Mouse (Mus musculus) heart, postnatal 10 days (tissue): ENCODE measurements around the gene Lzts3. TPM values are rescaled to one million over a fixed set of nuclear protein-coding genes. Genes with fewer than 3 reads are reported as not detected.

Experiments
- DNase-seq, 2 experiments: peaks; one replicate each; pipeline ENCODE4 v3.0.0; 2021
- intact Hi-C: fragments of 180-260 bp; cut with DNase I; formaldehyde crosslinking; loops from one replicate; pipeline ENCODE4 v1.15.1; 2025
- total RNA-seq, 2 experiments: library from RNA; stranded (reverse); gene quantifications; 2 replicates each; pipeline ENCODE4 v1.2.3; 2021

Gene Lzts3
- total RNA-seq, 2 experiments from 2014 or later, result 3.8 to 4.0 TPM

DNA sequence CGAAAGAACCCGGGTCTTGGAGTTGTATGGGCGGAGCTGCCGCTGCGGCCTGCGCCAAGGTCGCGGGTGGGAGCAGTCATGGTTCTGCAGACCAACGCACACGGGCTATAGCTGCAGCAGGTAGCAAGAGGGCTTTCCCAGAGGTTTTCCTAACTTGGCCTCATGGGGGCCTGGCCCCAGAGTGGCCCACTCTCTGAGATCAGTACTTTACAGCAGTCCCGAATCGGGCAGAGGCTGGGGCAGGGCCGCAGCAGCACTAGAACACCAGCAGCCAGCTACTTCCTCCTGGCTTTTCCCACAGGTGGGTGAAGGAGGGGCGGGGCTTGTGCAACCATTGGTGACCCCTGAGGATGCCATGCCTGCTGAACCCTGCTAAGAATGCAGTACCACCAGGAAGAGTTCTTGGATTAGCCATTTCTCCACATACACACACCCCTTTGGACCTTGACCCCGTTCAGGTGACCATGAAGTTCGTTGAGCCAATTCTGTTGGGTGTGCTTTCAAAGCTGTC, 4.4 kb downstream of the Lzts3 start:
- no peak for DNase-seq

DNA sequence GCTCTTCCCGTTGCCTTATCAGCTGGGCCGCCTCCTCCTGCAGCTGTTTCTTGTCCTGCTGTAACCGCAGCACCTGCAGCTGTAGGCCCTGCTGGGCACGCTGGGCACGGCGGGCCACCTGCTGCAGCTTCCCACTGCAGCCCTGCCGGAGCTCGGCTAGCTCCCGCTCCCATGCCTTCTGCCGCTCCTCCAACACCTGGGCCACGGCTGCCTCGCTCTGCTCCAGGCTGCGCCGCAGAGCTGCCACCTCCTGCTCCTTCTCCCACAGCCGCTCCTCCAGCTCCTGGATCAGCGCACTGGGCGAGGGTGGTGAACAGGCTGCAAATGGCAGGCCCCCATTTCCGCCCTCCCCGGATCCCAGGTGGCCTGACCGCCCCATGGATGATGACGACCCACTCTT, 6.8 kb downstream of the Lzts3 start:
- intact Hi-C loops, result no loop called here
- no peak for DNase-seq

More for the DNA sequence above, 4.4 kb downstream of the Lzts3 start:
- intact Hi-C loops, result no loop called here

DNA sequence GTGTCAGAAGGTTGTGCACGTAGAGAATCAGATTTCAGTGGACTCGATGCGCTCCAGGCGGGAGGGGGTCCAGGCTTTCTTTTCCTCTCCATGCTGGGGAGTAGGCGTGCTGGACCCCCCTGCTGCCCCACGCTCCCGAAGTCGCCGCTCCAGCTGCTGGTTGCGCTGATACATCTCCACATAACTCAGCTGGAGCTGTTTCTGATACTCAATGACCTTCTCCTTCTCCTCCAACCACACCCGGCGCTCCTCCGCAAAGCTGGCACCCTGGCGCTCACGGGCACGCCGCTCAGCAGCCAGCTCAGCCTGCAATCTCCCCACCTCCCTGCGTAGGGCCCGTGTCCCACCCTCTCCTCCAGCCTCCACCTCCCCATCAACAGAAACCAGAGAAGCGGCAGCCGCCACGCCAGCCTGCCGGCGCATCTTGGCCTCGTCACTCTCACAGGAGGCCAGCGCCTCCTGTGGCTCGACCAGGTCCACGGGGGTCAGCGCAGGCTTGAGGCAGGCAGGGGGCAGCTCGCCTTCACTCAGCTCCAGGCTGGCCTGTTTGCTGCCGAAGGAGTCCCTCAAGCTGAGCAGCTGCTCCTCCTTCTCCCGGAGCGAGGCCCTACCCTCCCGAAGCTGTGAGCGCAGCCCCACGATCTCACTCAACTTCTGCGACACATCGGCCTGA, 7.7 kb downstream of the Lzts3 start:
- peak; percentile 23 to 40 for DNase-seq
- intact Hi-C loops, result no loop called here

DNA sequence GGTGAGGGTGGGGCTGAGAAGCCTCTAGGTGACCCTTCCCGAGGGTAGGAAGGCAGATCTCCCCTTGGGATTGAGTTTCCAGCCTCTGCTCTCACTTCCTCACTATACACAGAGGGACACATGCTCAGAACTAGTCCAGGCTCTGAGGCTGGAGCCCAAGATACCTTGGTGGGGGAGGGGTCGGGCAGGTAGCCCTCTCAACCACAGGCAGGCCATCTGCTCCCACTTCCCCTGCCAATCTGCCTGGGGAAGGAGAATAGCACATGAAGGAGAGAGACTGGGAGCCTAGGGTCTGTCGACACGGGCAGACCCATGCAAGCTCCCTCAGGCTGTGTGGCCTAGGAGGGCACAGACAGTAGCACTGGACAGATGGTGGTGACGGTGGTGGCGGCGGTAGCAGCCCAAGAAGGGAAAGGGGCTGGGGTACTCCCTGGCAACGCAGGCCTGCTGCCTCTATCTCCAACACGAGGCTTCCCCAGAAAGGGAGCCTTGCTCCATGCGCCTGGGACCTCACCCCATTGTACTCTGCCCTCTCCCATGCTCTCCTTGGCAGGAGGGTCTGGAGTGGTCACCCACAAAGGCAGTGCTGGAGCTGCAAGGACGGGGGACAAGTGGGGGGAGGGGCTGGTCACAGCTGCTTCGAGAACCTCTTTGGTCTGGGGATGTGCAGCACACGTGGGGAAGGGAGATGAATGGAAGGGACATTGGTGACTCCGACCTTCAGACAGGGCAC, 8.4 kb downstream of the Lzts3 start:
- intact Hi-C loops, result no loop called here
- DNase-seq, result no peak

DNA sequence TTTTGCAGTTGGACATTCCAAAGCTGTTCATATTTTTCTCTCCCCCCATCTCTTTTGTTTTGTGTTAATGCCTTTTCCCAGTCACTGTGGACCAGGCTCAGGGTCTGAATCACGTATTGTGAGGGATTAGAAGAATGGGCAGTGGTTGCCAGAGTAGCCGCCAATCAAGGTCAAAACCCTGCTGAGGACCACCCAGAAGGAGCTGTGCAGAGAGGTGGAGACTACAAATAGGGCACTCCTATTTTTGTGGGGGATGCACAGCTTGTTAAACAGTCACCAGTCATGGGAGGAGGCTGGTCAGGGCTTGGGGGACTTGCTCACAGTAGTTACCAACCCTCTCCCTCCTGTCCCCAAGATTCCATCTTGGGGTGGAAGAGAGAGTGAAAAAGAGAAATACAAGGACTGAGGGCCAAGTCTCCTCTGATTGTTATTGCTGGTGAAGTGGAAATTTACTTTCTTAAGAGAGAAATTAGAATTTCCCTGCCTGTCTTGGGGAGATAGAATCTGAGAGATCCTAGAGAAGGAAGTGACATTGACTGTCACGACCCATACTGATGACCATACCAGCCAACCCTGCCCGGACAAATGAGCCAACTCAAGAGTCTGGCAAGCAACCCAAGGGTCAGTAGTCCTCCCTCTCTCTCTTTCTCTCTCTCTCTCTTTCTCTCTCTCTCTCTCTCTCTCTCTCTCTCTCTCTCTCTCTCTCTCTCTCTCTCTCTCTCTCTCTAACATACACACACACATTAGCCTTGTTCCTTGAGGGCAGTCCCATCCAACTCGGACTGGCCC, 9.5 kb downstream of the Lzts3 start:
- intact Hi-C loops, result no loop called here
- DNase-seq, result no peak

DNA sequence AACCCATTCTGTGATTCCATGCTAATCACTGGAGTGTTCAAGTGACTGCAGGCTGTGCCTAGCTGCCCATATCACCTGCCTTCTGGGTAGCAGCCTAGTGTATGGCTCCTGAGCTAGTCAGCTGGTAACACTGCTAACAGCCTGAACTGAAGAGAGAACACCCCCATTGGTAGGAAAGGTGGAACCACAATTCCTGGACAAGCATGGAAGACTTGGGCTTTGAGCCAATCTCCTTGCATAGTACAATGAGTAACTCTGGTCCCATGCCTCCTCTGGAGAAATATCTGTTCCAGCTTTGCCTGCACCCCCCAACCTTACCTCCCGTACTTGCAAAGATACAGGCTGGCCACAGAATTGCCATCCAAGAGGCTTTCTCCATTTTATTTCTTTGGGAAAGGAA, 10.2 kb downstream of the Lzts3 start:
- no peak for DNase-seq
- intact Hi-C loops, result no loop called here

DNA sequence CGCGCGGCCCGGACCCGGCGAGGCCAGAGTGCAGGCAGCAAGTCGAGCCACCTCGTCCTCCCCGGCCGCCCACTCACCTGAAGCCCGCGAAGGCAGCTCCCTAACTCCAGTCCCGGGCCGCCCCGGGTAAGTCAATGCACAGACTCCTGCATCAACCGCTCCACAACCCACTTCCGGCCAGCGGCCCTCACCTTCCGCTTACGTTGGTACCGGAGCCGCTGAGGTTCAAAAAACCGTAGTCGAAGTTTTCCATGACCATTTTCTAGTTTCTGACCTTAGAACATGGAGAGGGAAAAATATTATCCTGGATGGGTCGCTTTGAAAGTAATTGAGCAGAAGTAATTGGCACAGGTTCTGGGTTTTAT, 12.8 kb downstream of the Lzts3 start, which contains the start of the genes Fastkd5 and Ubox5:
Gene Fastkd5, minus strand, starts transcription at position 189 of the 365 bp plus-strand sequence.
Gene Ubox5, minus strand, starts transcription at position 200 of the 365 bp plus-strand sequence.
- peak; percentile 95 to 97 for DNase-seq
- intact Hi-C loops, result no loop called here

DNA sequence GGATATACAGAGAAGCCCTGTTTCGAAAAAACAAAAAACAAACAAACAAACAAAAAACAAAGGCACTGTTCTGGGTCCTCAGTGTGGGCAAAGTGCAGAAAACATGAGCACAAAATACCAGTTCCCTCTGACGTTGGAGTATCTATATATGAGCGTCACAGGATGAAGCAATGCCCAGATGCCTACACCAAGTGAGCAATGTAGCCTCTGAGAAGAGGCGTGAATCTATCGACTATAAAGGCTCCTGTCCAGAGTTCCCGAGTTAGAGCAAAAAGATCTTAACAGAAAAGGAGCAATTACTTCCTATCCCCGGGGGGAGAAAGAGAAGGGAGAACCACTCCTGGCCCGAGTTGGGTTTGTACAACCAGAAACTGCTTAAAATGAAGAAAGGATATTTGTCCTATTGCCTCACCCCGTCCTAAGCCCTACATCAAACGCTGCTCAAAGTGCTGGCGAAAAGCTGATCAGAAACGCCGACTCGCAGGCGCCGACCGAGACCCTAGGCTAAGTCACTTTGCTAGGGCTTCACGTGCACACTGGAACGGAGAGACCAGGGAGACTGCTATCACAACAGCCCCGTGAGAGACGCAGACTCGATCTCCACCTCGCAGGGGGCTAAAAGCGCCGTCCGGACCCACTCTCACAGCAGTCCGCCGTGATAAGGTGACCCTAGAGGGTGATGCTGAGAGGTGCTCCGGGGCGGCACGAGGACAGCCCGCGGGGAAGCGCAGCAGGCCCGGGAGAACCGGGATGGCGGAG, 13.3 kb downstream of the Lzts3 start:
- no peak for DNase-seq
- intact Hi-C loops, result no loop called here

DNA sequence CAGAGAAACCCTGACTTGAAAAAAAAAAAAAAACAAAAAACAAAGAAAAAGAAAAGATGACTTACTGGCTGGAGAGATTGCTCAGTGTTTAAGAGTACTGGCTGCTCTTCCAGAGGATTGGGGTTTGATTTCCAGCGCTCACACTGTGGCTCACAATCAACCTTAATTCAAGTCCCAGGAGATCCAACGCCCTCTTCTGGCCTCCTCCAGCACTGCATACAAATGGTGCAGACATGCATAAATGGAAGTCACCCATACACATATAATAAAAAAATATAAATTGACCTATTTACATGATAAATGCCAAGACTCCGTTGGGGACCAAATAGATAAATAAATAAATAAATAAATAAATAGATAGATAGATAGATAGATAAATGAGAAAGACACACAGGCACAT, 14.2 kb downstream of the Lzts3 start:
- DNase-seq, result no peak
- intact Hi-C loops, result no loop called here

DNA sequence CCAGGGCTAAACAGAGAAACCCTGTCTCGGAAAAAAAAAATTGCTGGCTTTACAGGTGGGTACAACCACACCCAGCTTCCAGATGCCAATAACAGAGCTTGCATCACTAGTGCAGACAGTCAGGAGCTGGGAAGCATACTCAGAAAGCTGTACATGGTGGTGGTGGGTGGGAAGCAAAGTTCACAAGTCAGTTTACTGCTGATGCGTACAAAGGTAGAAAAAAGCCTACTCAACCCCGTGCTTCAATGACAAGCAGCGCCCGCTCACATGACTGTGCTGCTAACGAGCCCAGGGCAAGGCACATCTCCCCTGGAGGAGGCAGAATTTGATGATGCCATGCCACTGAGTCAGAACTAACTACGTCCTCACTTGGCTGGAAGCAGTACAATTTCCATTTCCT, 23.6 kb downstream of the Lzts3 start:
- intact Hi-C loops, result no loop called here
- no peak for DNase-seq

DNA sequence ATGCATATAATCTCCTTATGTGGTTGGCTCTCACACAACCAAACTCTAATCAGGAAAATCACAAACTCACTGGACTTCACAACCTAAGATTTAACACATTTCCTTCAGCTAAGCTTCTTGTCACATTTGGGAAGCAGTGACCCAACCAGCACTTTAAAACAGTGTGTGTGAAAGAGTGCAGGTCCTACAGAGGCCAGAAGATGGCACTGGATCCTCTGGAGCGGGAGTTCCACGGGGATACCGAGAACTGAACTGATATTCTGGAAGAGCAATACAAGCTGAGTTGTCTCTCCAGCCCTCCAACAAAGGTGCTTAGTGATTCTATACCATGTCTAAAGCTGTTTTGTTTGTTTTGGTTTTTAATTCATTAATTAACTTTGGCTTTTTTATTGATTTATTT, 29.5 kb downstream of the Lzts3 start:
- DNase-seq, result peak in 1 of 2 experiments; percentile 34
- intact Hi-C loops, result no loop called here

DNA sequence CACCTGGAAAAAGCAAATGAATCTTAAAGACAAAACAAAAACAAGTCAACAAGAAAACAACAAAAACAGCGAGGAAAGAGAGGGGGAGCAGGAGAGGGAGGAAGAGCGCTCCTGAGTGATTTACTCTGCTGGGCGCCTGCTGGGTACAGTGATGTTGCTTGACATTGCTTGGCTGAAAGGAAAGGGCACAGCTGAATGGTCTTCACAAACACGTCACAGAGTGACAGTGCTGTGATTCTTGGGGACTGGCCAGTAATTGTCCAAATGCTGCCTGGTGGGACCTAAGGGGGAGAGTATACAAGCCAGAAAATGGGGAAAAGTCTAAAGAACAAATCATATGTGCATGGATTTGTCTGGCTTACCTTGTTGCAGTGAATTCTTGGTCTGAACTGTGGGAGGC, 40.4 kb downstream of the Lzts3 start:
- DNase-seq, result no peak
- intact Hi-C loops, result no loop called here

DNA sequence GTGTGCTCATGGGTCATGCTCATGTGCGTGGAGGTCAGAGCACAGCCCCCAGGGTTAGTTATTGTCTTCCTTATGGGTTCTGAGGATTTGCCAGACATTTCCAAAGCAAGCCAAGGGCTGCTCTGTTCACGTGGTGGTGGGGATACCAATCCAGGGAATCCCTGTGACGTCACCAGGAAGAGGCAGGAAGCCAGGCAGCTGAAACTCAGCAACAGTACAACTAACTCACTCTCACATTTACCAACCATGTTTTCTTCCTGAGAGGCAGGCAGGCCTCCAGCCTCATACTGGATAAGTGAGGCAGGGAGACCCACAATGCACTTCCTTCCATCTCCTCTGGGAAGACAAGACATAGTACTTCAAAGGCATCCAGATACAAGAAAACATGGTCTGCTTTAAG, 44.2 kb downstream of the Lzts3 start:
- DNase-seq, result peak in 1 of 2 experiments; percentile 43
- intact Hi-C loops, result loop anchor here (2.0 kb wide), 1 partner anchor 34 kb away; no protein-coding TSS in a partner anchor

DNA sequence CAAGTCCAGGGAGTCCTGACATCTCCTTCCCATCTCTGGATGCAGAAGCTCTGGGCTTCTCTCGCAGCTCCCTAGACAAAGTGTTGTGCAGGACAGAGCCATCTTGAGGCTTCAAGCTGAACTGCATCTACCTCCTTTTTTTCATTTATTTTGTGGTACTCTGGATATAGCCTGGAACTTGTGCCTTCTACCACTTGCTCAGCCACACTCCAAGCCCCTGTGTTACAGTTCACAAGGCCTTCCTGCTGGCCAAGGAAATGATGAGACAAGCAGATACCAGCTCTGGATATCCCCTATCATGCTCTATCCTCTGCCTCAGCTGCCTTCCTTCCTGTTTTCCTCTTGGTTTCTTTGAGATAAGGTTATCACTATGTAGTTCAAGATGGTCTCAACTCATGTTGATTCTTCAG, 45.0 kb downstream of the Lzts3 start:
- peak; percentile 41 to 66 for DNase-seq
- intact Hi-C loops, result loop anchor here (2.0 kb wide), 1 partner anchor 33 kb away; no protein-coding TSS in a partner anchor

DNA sequence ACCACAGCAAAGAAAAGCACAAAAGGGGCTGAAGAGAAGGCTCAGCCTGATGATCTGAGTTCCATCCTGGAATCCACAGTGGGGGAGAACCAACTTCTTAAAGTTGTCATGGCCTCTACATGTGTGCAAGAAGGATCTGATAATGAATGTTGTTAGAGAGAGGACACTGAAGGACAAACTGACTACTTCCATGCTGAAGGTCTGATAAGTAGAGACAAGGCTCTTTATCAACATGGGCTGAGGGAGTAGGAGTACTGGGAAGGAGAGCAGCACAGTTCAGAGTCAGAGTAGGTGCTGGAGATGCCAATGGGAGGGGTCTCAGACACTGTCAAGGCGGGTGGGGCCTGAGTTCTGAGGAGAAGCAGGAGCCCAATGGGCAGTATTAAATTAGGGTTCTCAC, 47.0 kb downstream of the Lzts3 start:
- intact Hi-C loops, result no loop called here
- DNase-seq, result no peak

DNA sequence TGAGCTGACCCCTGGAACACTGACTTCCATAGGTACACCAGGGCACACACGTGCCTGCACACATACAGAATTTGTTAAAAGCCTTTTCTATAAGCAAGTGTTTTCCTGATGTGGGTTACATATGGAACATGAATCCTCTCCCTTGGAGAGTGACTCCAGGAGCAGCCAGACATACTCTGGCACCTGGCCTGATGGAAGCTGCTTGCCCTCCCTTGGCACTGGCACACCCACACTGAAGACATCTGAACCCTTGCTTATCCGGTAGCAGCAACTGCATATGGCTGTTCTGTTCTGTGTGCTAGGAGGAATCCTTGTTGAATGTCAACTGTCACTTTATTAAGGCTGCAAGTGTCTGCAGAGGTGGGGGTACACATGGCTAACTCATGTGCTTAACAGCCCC, 51.6 kb downstream of the Lzts3 start:
- intact Hi-C loops, result no loop called here
- no peak for DNase-seq

DNA sequence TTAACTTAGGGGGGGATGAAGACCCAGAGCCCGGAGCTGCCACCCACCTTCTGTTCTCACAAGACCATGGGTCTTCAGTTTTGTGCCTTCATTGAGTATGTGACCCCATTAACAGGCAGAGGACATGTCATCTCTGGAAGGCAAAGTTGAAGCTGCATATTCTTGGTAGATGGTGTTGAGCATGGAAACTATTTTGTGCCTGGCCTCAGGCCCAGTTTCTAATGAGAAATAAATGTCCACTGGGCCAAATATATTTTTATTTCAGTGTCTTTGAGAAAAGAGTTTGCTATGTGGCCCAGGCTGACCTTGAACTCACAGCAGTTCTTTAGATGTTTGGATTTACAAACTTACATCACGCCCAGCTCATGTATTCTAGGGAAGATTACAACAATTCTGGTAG, 52.8 kb downstream of the Lzts3 start:
- intact Hi-C loops, result no loop called here
- DNase-seq, result peak in 1 of 2 experiments; percentile 37

DNA sequence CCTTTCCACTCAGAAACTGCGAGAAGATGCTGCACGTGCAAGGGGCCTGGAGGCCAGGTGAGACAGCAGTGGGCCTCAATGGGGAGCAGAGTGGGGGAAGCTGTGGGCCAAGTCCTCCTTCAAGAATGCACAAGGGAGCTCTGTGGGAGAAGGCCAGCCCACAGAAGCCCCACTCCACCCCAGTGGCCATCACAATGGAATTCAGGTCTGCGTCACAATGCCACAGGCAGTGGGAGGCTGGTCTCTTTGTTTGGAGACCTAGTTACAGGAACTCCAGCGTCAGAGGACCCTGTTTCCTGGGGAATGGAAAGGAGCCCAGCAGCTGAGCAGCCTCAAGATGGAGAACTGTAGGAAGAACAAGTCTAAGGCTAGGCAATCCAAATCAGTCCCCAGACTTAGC, 53.4 kb downstream of the Lzts3 start:
- intact Hi-C loops, result no loop called here
- no peak for DNase-seq

DNA sequence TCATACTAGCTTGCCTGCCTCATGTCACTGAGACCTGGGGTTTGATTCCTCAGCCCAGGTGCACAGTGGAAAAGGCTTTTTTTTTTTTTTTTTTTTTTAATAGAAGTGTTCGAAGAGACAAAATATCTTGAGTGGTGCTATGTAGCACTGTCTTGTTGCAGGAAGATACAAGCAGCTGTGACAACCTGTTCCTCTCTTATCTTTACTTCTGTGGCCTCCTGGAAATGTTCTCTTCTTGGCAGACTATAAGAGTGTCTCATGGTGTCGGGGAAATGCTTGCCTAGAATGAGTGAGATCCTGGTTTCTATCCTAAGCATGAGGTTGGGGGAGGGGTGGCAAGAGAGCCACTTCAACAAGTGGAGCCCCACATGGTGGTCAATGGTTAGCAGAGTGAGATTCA, 54.2 kb downstream of the Lzts3 start:
- intact Hi-C loops, result no loop called here

DNA sequence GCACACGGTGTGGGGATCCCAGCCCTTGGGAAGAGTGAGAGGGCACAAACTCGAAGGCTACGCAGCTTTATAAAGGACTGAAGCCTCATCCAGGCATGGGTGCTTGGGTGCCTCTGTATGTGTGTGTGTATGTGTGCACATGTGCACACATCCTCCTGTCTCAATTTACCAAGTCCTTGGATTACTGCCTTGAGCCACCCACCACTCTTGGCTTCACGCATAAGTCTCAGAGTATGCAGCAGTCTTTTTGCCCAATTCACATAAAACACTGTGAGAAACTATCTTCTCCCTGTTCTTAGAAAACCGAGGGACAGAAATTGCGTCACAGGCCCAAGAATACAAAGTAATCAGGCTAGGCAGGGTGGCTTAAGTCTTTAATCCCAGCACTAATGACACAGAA, 56.6 kb downstream of the Lzts3 start:
- DNase-seq, result no peak
- intact Hi-C loops, result no loop called here

More for the DNA sequence above, 54.2 kb downstream of the Lzts3 start:
- DNase-seq, result no peak
